Comparison of ENCODE assay signal across 1 mouse cellular context in the genomic region with DNA sequence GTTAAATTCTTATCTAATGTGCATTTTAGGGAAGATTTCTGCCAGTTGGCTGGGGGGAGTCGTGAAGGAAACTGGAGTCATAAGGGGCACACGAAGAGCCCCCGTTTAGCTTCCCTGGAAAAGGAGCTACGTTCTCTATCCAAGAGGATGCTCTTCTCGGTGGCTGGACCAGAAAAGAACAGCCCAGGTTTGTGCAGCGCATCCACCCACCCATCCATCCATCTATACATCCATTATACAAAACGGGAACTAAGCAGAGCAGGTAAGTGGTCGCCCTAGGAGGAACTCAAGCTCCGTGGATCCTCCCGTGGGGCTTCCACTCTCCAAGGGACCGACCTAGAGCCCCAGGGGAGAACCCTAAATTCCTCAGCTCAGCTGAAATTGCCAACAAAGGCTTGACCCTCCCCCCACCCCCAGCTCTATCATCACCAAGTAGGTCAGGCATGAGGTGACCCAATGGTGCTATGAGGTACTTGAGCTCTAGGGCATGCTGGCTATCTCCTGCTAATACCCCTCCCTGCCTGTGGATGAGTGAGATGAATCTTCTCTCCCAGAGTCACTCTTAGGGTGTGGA.
TF ChIP-seq lines count a peak whose summit lies in the region.

No protein-coding gene starts in this region.

TF ChIP-seq in CH12.LX, 34 proteins besides CTCF, POLR2A, EP300 and RAD21:
- TF ChIP-seq ZNF384 (IDR thresholded peaks at IDR 0.05; ENCODE audit: low read depth, low read length) (no peak), IRF4 (IDR thresholded peaks at IDR 0.05; ENCODE audit: low read depth, low read length) (no peak), ELF1 (IDR thresholded peaks at IDR 0.05; ENCODE audit: low read depth, low read length) (no peak), MYC (IDR thresholded peaks at IDR 0.05; ENCODE audit: low read depth, low read length) (no peak), ZC3H11A (IDR thresholded peaks at IDR 0.05; ENCODE audit: low read depth, low read length) (no peak), USF2 (conservative IDR thresholded peaks at IDR 0.05; ENCODE audit: low read depth, low read length) (no peak), NRF1 (IDR thresholded peaks at IDR 0.05; ENCODE audit: low read depth, low read length) (no peak), MAFK (IDR thresholded peaks at IDR 0.05; ENCODE audit: insufficient replicate concordance, low read length) (no peak), MAZ (IDR thresholded peaks at IDR 0.05; ENCODE audit: low read depth, low read length) (no peak), MEF2A (IDR thresholded peaks at IDR 0.05; ENCODE audit: borderline replicate concordance, low read depth, low read length) (no peak)
